Mouse (Mus musculus): ENCODE measurements at regions not wholly inside any gene's neighbourhood (a gene's known extent, or its start where the extent isn't known, plus 50 kb on each side); places are given as distances from the start of the nearest gene placed in this dataset.

DNA sequence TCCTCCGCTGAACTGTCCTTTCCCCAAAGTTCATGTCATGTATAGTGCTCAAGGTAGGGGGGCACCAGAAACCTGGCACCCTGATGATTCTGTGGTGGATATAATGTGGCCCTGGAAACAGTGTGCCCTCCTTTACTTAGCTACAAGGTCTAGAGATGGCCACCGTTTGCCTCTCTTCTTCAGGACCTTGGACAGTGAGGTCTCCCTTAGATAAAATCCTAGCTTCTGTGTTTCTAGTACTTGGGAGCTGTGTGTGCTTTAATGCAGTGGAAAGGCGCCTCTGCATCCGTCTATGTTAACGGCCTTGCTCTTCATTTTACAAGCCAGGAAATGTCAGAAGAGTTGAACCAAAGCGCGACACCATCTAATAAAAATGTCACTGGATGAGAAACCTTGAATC lies 250.6 kb downstream of the Ptpru start:
- no peak for TF ChIP-seq CTCF (IDR thresholded peaks at IDR 0.05; ENCODE audit: borderline replicate concordance, insufficient read depth, low read length)
- TF ChIP-seq POLR2A (IDR thresholded peaks at IDR 0.05; ENCODE audit: low read depth, low read length): no peak

All from embryonic fibroblast, embryonic 13.5 days (primary cell).